Mouse (Mus musculus) neutrophil, adult 59 days (primary cell): ENCODE data around the gene Opa1. TPM values are rescaled to one million over a fixed set of nuclear protein-coding genes. Genes with fewer than 3 reads are reported as not detected.

ENCODE experiments used
- total RNA-seq, 2 experiments: library from RNA; stranded (reverse); gene quantifications; 1 replicate in 1 of 2; 2 replicates in 1 of 2; pipeline ENCODE4 v1.2.4; 2023

Gene Opa1
- total RNA-seq = 10 to 100 TPM; 22.4 to 28.1 TPM

GRCm38 (mm10) chr16:29579167-29579786 is at the start of gene Opa1:
TSS of gene Opa1 (plus strand) at chr16:29579334.

GRCm38 (mm10) chr16:29544829-29545228 is 34.3 kb upstream of the Opa1 start, which contains the start of gene Atp13a4:
TSS of gene Atp13a4 (minus strand) at chr16:29544864.

Other genes starting within 250 kb of the Opa1 start
- not detected for gene Atp13a5, start 200.6 kb upstream of the Opa1 start, total RNA-seq
- gene Atp13a4, start 34.5 kb upstream of the Opa1 start, total RNA-seq = not detected